Mouse (Mus musculus): ENCODE data around the gene Zdhhc18.

GRCm38 (mm10) chr4:133605330-133605729 is 44.6 kb downstream of the Zdhhc18 start:
- no peak for TF ChIP-seq CTCF (IDR thresholded peaks at IDR 0.05; ENCODE audit: low read depth, low read length)
- no peak for TF ChIP-seq POLR2A (IDR thresholded peaks at IDR 0.05; ENCODE audit: borderline replicate concordance, low read depth, low read length)

Data from bone marrow macrophage, adult 2 months (primary cell).